Mouse (Mus musculus): ENCODE data around the gene Gpr137. TPM values are rescaled to one million over a fixed set of nuclear protein-coding genes. Genes with fewer than 3 reads are reported as not detected.
"Not testable (repeated sequence)": the region's sequence is repeated elsewhere in the genome, so short reads cannot be mapped to it uniquely, and the experiment has no call there.

Gene Gpr137
- polyA plus RNA-seq, 1 experiment from 2014 or later = 26.7 TPM

DNA sequence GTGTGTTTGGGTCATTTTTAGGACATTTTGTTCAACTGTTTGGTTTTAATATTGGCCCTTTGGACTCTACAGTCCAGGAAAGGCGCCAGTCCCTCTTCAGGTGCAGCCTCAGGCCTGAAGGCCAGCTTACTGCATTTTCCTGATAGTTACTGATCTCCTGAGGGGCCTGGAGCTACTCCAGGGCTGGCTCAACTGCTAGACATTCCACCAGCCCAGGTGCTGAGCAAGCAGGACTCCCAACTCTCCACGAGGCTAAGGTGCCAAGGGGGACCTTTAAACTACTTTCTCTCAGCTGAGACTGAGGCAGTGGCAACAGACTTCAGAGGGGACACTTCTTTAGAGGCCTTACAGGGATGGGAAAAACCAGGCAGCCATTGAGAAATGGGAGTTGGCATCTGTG is 37.4 kb downstream of the Gpr137 start:
- no peak overlapping the region for H3K4me3 ChIP-seq (replicated peaks)
- H3K27ac ChIP-seq = no peak overlapping the region
- no peak overlapping the region for H3K4me2 ChIP-seq
- peaks cover 17% of the 10 kb centered on the region; the same call in 1 of the 2 replicates for H3K36me3 ChIP-seq
- H3K9ac ChIP-seq = no peak overlapping the region
- ATAC-seq (ENCODE audit: insufficient read depth, low FRiP score, low read depth) = no peak
- peaks cover 13% of the 10 kb centered on the region for H3K4me1 ChIP-seq
- H3K9me3 ChIP-seq = no peaks in the 10 kb centered on the region
- 77% methylated on average over 2 of the region's 2 CpGs for WGBS
- no peaks in the 10 kb centered on the region for H3K27me3 ChIP-seq (replicated peaks)

DNA sequence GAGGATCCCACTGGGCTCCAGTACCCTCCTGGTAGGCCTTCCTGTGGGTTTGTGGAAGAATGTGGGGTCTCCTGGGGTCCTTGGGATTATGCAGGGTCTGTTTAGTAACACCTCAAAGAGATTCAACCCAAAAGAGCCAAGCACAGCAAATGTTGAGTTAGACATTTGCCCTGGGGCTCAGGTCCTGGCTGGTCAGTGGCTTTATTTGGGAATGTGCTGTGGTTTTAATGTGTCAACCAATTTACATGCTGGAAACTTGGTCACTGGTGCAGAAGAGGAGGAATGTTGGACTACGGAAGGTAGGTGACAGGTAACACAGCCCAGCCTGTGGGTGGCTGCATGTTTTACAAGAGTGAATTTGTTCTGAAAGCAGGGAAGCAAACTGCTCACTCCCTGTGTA is 39.2 kb downstream of the Gpr137 start:
- peaks cover 8% of the 10 kb centered on the region for H3K4me1 ChIP-seq
- H3K4me2 ChIP-seq = no peak overlapping the region
- no peaks in the 10 kb centered on the region for H3K9me3 ChIP-seq
- H3K4me3 ChIP-seq (replicated peaks) = no peak overlapping the region
- no peak overlapping the region for H3K27ac ChIP-seq
- H3K9ac ChIP-seq = no peak overlapping the region
- H3K27me3 ChIP-seq (replicated peaks) = no peaks in the 10 kb centered on the region
- ATAC-seq (ENCODE audit: insufficient read depth, low FRiP score, low read depth) = no peak
- WGBS = 83% methylated on average over 1 of the region's 1 CpGs
- peaks cover 17% of the 10 kb centered on the region; the same call in 1 of the 2 replicates for H3K36me3 ChIP-seq

- H3K4me3 ChIP-seq (replicated peaks) = no peak overlapping the region
- H3K27ac ChIP-seq = no peak overlapping the region
- 80% methylated on average over 4 of the region's 4 CpGs for WGBS
- ATAC-seq (ENCODE audit: insufficient read depth, low FRiP score, low read depth) = no peak
- no peaks in the 10 kb centered on the region for H3K4me1 ChIP-seq
- no peak overlapping the region for H3K9ac ChIP-seq
- H3K4me2 ChIP-seq = no peak overlapping the region
- peaks cover 2% of the 10 kb centered on the region; the same call in 1 of the 2 replicates for H3K36me3 ChIP-seq
- H3K9me3 ChIP-seq = no peaks in the 10 kb centered on the region
- no peaks in the 10 kb centered on the region for H3K27me3 ChIP-seq (replicated peaks)
Observed at GRCm38 (mm10) chr19:6899641-6900040, 42.6 kb downstream of the Gpr137 start.

DNA sequence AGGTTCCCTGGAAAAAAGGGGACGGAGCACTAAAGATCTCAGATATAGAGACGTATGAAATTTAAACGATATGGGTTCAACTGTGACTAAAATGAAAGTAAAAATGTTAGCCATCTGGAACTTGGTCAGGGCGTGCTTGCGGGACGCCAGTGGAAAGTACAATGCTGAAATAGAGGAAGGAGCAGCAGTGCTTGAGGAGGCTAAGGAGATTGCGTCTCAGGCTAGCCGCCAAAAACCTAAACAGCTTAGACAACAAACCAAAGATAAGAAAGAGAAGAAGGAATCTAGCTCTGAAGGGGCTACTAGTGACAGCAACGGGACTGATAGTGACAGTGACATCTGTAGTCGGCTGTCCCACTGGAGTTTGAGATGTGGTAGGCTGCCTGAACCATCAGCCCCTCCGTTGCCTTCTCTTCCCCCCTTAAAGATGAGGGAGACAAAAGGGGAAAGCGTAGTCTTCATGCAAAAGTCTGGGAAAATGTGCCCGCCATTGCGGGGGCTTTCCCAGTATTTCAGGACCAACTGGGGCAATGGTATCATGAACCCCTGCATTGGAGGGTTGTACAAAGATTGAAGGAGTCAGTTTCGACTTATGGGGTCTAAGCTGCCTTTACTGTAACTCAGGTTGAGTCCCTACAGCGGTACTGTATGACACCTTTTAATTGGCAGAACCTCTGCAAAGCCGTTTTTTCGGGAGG is 46.5 kb downstream of the Gpr137 start:
- WGBS = 83% methylated on average over 18 of the region's 18 CpGs
- not testable (repeated sequence) for H3K27me3 ChIP-seq (replicated peaks); H3K9me3 ChIP-seq; H3K36me3 ChIP-seq; ATAC-seq (ENCODE audit: insufficient read depth, low FRiP score, low read depth); H3K27ac ChIP-seq; H3K4me1 ChIP-seq; H3K9ac ChIP-seq; H3K4me3 ChIP-seq (replicated peaks); H3K4me2 ChIP-seq

- ATAC-seq (ENCODE audit: insufficient read depth, low FRiP score, low read depth) = no peak
- no peaks in the 10 kb centered on the region for H3K36me3 ChIP-seq
- no peak overlapping the region for H3K4me3 ChIP-seq (replicated peaks)
- WGBS = 90% methylated on average over 14 of the region's 14 CpGs
- no peak overlapping the region for H3K27ac ChIP-seq
- H3K9me3 ChIP-seq = no peaks in the 10 kb centered on the region
- no peaks in the 10 kb centered on the region for H3K4me1 ChIP-seq
- no peak overlapping the region for H3K4me2 ChIP-seq
- H3K27me3 ChIP-seq (replicated peaks) = no peaks in the 10 kb centered on the region
- H3K9ac ChIP-seq = no peak overlapping the region
Observed at GRCm38 (mm10) chr19:6893731-6894451, 48.4 kb downstream of the Gpr137 start.

- no peak overlapping the region for H3K9ac ChIP-seq
- no peak overlapping the region for H3K27ac ChIP-seq
- ATAC-seq (ENCODE audit: insufficient read depth, low FRiP score, low read depth) = no peak
- no peaks in the 10 kb centered on the region for H3K9me3 ChIP-seq
- H3K4me3 ChIP-seq (replicated peaks) = no peak overlapping the region
- H3K36me3 ChIP-seq = no peaks in the 10 kb centered on the region
- no peak overlapping the region for H3K4me2 ChIP-seq
- H3K27me3 ChIP-seq (replicated peaks) = no peaks in the 10 kb centered on the region
- 60% methylated on average over 4 of the region's 4 CpGs for WGBS
- no peaks in the 10 kb centered on the region for H3K4me1 ChIP-seq
Observed at GRCm38 (mm10) chr19:6892512-6892911, 49.8 kb downstream of the Gpr137 start.

Small RNA genes lying within 50 kb of the gene (microRNA-seq; reads per million reads assigned to microRNA genes)
- gene Mir6990 = 1.2 reads per million

Other genes starting within 250 kb of the Gpr137 start
- gene Rps6ka4, start 101.8 kb downstream of the Gpr137 start, polyA plus RNA-seq (2015; fragmentation: Nextera tagmentation; extraction: Ambion mirVana) = 28.1 and 30.1 TPM in 2 replicates
- 1.7 and 1.9 TPM in 2 replicates for gene Ccdc88b, start 84.3 kb downstream of the Gpr137 start, polyA plus RNA-seq (2015; fragmentation: Nextera tagmentation; extraction: Ambion mirVana)
- gene Trmt112, start 32.8 kb downstream of the Gpr137 start, polyA plus RNA-seq (2015; fragmentation: Nextera tagmentation; extraction: Ambion mirVana) = 130 and 135 TPM in 2 replicates
- gene Prdx5, start 32.4 kb downstream of the Gpr137 start, polyA plus RNA-seq (2015; fragmentation: Nextera tagmentation; extraction: Ambion mirVana) = 228 and 279 TPM in 2 replicates
- 17.1 and 18.8 TPM in 2 replicates for gene Esrra, start 20.7 kb downstream of the Gpr137 start, polyA plus RNA-seq (2015; fragmentation: Nextera tagmentation; extraction: Ambion mirVana)
- 1.6 TPM in 2 replicates for gene Catsperz, start 17.1 kb downstream of the Gpr137 start, polyA plus RNA-seq (2015; fragmentation: Nextera tagmentation; extraction: Ambion mirVana)
- gene Kcnk4, start 8.0 kb downstream of the Gpr137 start, polyA plus RNA-seq (2015; fragmentation: Nextera tagmentation; extraction: Ambion mirVana) = 0.67 and 0.86 TPM in 2 replicates
- gene Bad, start 619 bp downstream of the Gpr137 start, polyA plus RNA-seq (2015; fragmentation: Nextera tagmentation; extraction: Ambion mirVana) = 71.6 and 75.8 TPM in 2 replicates
- gene Ppp1r14b, start 32.5 kb upstream of the Gpr137 start, polyA plus RNA-seq (2015; fragmentation: Nextera tagmentation; extraction: Ambion mirVana) = 165 and 184 TPM in 2 replicates
- gene Plcb3, start 34.0 kb upstream of the Gpr137 start, polyA plus RNA-seq (2015; fragmentation: Nextera tagmentation; extraction: Ambion mirVana) = 81.3 and 92.2 TPM in 2 replicates
- gene Fkbp2, start 38.0 kb upstream of the Gpr137 start, polyA plus RNA-seq (2015; fragmentation: Nextera tagmentation; extraction: Ambion mirVana) = 156 and 163 TPM in 2 replicates
- 43.9 and 44.8 TPM in 2 replicates for gene Vegfb, start 45.2 kb upstream of the Gpr137 start, polyA plus RNA-seq (2015; fragmentation: Nextera tagmentation; extraction: Ambion mirVana)
- 26.4 and 28.2 TPM in 2 replicates for gene Dnajc4, start 50.1 kb upstream of the Gpr137 start, polyA plus RNA-seq (2015; fragmentation: Nextera tagmentation; extraction: Ambion mirVana)
- 21.1 and 24.9 TPM in 2 replicates for gene Nudt22, start 53.6 kb upstream of the Gpr137 start, polyA plus RNA-seq (2015; fragmentation: Nextera tagmentation; extraction: Ambion mirVana)
- gene Trpt1, start 53.7 kb upstream of the Gpr137 start, polyA plus RNA-seq (2015; fragmentation: Nextera tagmentation; extraction: Ambion mirVana) = 10.0 and 10.1 TPM in 2 replicates
- gene Fermt3, start 77.0 kb upstream of the Gpr137 start, polyA plus RNA-seq (2015; fragmentation: Nextera tagmentation; extraction: Ambion mirVana) = 14.0 and 16.2 TPM in 2 replicates
- 185 and 219 TPM in 2 replicates for gene Stip1, start 97.5 kb upstream of the Gpr137 start, polyA plus RNA-seq (2015; fragmentation: Nextera tagmentation; extraction: Ambion mirVana)
- gene Macrod1, start 114.3 kb upstream of the Gpr137 start, polyA plus RNA-seq (2015; fragmentation: Nextera tagmentation; extraction: Ambion mirVana) = 11.7 and 13.3 TPM in 2 replicates
- 3.5 and 4.2 TPM in 2 replicates for gene Flrt1, start 163.2 kb upstream of the Gpr137 start, polyA plus RNA-seq (2015; fragmentation: Nextera tagmentation; extraction: Ambion mirVana)